Mouse (Mus musculus): ENCODE measurements around the gene Ugt1a6b.

Gene Ugt1a6b

DNA sequence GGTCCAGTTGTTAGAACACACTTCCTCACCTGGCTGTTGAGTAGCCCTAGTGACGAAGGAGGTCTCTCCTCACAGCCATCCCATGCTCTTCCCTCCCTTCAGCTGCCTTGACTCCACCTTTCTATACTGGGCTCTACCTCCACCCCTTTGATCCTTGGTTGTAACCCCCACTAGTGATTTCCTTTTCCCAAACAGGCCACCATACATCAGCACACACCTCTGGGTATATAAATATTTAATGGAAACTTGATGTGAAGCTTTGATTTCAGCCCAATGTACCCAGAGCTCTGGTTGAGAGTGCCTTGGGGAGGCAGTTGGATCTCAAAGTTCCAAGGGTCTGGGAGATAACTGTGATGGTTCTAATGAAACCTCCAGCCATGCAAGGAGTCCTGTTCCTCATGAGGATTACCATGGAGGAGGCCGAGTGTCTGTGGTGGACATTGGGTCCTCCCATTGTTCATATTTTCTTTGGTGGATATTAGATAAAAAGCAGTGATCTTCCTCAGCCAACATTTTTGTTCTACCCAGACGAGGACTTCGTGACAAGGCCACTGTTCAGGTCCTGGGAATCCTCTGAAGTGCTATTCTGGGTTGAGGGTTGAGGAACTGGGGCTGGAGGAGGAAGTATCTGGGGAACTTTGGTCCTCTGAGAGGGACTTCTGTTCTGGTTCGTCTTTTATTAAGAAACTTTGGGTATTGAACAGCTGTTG is 123.8 kb downstream of the Ugt1a6b start, which contains the start of gene Mroh2a:
Gene Mroh2a (plus strand): TSS at position 317 of the 710 bp plus-strand sequence.
- no peak for DNase-seq

DNA sequence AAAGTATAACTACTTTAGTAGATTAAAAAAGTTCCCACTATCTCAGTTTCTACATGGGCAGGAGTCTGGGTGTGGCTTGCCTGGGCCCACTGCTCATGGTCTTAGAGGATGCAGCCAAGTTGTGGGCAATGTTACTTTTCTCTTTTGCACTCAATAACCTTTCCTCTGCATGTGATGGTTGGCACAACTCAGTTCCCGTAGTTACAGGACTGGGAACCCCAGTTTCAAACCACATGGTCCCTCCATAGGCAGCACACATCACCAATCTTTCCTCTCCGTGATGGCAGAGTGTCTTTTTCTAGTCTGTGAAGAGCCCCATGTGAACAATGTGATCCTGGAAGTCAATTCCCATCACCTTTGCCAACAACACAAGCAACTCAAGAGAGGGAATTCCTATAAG is 124.4 kb downstream of the Ugt1a6b start:
- no peak for DNase-seq

DNA sequence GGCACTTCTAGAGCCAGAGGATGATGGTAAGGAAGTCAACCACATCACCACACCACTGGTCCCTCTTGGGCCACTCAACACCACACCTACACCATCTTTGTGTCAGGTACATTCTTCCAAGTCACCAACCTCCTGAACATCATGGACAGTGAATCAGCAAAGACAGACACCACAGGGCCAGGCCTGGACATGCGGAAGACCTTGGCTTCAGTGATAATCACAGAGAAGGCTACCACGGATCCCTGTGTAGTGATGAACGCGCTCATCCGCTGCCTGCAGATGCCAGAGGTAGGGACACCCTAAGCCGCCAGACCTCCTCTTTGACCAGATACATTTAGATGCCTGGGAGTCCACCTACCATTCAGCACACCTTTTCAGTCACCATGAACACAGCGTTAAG is 125.1 kb downstream of the Ugt1a6b start:
- no peak for DNase-seq

DNA sequence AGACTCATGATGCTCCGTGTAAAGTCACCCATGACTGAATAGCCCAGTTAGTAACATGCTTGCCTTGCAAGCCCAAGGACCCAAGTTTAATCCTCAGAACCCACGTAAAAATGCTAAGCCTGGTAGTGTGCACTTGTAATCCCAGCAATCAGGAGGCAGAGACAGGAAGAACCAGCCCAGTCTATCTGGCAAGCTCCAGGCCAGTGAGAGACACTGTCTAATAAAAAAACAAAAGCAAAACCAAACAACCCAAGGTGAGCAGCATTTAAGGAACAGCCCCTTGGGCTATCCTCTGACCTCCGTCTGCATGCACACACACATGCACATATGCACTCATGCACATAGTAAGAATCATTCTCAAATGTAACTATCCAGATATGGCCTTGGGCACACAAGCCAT is 126.5 kb downstream of the Ugt1a6b start:
- no peak for DNase-seq

DNA sequence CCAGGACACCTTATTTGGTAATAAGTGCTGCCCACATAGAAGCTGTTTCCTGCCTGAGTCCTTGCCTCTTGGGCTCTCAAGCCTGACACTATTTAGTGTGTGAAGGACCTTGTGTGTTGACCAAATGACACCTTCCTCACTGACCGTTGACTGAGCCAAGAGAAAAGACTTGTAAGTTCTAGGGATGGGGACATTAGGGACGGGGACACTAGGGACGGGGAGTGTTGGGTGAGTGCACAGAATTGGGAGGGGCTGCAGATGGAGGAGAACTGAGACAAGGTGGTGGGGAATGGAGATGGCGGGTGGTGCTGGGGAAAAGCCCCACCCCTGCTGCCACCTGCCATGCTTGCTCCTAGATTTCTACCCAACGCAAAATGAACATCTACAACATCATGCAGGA is 126.9 kb downstream of the Ugt1a6b start:
- DNase-seq = no peak

DNA sequence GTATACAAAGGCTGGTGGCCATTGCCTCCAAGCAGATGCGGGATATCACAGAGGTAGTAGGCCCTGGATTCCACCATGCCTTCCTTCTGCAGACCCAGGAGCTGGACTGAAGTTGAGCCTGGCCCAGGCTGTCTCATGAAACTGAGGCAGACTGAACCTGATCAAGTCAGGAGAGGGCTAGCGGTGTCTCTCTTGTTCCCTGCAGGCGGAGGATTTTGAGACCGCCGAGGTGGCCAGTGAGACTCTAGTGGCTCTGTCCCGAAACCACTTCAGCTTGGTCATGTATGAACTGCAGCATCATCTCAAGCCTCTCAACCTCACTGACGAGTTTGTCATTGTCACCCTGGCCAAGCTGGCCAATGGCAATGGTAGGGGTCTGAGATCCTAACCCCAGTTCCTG is 127.4 kb downstream of the Ugt1a6b start:
- DNase-seq = no peak

DNA sequence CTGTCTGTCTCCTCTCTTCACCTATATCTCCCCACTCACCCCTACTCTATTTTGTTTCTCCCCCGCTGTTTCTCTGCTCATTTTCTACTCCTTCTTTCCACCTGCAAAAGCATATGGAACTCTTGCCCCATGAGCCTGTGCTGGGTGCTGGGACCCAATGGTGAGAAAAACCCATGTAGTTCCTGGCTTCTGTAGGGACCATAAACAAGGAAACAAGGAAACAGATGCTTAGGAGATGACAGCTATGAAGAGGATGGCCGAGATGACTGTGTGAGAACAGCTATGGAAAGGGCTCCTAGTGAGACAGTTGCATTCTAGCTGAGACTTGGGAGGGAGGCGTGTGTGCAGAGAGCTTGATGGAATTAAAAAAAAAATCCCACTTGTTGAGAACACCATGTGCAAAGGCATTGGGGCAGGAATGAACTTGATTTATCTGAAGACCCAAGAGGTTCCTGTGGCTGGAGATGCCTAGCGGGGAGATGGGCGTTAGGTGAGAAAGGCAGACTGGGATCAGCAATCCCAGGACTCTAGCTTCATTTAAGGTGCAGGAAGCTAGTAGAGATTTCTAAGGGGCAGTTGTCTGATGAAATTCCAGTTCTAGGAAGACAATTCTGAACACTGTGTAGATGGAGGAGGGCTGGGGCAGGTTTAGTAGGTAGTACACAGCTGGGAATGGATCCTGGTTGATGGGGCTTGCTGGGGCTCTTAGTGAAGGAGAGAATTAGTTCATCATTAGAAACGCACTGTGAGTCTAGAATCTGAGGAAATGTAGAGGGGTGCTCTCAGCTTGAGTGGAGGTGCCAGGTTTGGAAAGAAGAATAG is 128.1 kb downstream of the Ugt1a6b start:
- DNase-seq = no peak

DNA sequence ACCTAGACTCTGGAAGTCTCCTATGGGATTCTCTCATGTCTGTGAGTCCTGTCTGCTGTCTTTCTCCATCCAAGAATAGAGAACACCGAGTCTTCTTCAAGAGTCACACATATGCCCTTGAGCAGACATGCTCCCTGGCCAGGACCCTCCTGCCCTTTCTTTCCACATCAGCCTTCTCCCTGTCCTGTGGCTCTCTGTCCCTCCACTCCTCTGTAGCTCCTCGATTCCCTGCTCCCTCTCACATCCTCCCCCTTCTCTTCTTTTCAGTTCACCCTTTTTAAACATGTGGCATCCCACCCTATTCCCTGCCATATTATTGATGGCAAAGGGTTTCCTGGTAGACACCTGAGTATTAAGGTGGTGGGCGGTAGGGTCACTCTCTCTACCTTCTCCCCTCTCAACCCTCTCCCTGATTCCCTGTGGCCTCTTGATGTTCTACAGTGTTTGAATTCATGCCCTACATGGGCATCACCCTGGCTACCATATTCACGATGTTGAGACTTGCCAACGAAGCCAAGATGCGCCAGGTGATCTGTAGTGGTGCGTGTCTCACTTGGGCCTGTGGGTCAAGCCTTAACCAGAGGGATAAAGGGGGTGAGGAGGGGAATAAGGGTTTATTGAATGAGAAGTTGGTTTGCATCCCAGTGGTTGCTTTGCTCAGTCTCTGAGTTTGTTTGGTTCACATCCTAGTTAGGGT is 128.9 kb downstream of the Ugt1a6b start:
- no peak for DNase-seq

DNA sequence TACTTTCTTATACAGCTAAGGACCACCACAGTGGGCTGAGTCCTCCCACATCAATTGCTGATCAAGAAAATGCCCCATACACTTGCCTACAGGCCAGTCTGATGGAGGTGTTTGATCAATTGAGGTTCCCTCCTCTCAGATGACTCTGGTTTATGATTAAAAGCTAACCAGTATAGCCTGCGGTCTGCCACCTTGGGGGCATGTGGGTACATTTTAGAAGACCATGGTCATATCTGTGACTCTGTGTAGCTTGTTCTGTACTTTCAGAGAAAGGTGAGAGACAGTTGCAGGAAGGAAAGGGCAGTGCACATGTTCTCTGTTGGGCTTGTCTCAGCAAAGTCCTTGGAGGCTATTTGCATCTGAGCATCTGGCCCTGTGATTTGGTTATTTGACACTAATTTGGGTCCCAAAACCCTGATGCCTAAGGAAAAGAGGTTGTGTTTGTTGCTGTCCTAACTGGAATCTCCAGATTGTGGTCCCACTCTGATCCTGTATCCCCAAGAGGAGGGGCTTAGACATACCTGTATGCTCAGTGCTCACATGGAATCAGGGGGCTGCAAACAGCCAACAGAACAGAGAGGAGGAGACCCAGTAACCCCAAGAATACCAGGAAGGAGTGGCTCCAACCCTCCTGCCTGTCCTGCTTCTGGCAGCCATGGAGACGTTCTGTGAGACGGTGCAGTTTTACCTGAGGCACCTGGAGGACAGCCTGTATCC is 129.8 kb downstream of the Ugt1a6b start:
- DNase-seq = no peak

DNA sequence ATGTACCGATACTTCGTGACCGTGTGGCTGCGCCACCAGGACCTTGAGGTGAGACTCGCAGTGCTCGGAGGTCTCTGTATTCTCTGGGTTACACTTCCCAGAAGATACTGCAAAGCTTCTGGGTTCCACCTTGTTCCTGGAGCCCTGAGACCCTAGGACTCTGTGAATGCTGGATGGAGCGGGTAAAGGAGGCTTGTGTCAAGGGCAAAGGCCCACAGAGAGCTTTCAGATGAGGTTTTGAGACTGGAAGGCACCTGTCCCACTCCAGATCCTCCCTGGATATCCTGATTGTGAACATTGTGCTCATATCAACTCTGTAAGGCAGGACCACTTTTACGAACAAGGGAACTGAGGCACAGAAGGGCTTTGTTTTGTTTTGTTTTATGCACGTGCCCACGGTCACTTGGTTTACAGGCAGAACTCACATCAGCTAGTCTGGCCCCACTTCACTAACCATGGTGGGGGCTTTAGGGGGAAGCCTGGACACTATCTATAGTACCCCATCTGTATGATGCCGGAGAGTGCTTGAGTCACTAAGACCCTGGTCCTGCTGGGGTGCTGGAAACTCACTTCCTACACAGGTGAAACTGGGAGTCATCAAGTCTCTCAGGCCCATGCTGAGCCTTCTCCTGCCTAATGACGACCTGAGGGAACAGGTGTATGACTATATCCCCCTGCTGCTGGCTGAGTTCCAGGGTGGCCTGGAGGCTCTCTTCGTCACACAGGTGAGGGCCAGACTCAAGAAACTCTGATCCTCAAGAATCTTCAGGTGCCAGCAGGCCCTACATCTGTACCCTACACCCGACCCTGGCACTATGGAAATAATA is 130.6 kb downstream of the Ugt1a6b start:
- DNase-seq = no peak

DNA sequence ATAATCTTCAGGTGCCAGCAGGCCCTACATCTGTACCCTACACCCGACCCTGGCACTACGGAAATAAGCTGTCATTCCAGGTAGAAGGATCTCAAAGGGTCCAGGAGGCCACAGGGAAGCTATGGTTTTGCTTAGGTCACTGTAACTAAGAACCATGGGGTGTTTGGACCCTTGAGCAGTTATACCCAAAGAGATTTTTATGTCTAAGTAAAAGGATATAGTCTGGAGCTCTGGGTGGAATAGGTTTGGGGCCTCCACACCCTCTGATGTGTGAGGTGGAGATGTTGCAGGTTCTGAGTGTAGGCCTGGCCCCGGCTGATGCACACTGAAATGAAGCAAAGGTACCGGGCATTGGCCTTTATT is 131.2 kb downstream of the Ugt1a6b start:
- DNase-seq = no peak

DNA sequence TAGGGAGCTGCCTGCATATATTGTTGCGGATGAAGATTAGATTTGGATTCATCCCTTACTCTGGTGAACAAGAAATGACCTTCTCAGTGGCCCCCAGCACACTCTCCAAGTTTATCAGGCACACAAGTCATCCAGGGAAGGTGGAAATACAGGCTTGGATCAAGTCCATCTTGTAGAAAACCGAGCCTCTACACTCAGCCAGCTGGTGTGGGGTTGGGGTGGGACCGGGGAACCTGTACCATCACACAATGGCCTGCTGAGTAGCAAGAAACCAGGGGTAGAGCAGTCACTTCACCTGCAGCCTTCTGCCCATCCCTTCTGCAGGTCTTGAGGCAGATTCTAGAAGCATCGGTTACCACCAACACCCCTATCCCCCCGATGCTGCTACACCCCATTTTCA is 131.6 kb downstream of the Ugt1a6b start:
- no peak for DNase-seq

DNA sequence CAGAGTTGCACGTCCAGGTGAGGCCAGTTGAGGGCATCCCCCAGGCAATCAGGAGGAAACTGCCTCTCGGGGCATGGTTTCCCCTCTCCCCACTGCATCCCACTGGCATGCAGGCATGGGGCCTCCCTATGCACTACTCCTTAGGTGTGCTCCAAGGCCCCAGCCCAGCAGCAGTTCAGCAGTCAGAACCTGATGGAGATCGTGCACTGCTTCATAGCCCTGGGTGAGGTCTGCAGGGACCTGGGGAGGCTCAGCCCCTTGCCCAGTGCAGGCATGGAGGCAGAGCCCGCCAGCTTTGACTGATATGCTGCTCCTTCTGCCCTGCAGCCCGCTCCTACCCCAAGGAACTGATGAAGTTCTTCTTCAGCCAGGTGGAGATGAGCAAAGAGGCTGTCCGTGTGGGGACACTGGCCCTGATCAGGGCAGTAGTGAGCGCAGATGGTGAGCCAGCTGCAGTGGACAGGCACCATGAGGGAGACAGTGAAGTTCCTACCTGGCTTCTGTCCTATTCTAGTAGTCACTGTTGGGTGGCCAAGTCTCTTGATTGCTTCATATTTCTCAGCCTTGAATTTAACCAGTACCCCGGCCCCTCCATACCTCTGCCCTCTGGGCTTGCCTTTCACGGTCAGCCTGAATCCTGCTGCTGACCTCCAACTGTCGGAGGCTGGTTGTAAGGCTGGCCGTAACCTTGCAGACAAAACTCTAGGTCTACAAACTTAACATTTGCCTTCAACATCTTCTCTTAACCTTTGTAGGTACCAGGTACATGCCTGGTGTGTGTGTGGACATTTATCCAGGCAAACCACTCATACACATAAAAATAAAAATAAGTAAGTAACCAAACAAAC is 132.2 kb downstream of the Ugt1a6b start:
- DNase-seq = no peak

DNA sequence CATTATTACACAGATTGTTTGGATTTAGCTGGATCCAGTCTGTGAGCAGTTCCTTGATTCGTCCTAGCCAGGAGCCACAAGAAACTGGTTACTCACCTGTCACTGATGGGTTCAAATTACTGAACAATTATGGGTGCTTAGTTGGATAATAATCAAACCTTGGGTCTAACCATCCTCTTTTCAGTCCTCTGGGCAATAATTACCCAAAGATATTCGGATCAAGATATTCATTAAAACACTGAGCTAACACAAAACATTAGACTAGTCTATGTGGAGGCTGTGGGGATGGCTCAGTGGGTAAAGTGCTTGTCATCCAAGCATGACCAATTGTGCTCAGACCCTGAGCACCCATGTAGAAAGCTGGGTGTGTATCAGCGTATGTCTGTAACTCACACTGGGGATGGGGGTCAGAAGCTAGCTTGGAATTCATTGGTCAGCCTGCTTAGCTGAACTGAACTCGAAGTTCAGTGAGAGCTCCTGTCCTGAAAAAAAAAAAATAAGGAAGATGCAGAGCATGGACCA is 132.9 kb downstream of the Ugt1a6b start:
- no peak for DNase-seq

DNA sequence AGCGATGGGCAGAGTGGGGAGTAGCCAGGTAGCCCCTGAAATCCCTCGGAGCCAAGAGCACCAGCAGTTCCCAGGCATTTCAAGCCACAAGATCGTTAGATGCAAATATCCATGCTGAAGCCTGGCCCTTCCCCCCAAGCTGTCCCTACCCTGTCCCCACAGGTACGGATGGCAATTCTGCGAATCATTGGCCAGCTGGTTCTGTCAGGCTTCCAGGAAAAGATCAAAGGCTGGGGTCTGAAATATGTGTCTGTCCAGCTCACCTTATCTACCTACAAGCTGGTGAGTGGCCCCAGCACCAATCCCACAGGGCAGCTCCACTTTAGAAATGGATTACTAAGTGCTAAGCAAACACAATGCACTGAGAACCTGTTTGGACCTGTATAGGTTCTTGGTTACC is 134.3 kb downstream of the Ugt1a6b start:
- DNase-seq = no peak

DNA sequence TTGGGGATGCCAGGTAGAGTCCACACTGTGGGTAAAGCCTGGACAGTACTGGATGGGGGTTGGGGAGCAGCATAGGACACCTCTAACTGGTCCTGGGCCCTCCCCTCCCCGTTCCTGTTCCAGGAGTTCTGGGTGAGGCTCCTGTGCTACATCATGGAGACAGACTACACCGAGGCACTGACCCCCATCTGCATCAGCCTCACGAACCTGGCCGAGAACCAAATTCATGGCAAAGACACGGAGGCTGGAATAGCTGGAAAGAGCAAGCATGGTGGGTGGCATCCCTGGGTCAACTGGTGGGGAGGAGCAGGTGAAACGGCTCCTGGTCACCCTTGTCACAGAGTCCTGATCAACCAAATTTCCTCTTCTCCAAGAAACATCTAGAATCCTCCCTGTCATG is 135.7 kb downstream of the Ugt1a6b start:
- DNase-seq = no peak

DNA sequence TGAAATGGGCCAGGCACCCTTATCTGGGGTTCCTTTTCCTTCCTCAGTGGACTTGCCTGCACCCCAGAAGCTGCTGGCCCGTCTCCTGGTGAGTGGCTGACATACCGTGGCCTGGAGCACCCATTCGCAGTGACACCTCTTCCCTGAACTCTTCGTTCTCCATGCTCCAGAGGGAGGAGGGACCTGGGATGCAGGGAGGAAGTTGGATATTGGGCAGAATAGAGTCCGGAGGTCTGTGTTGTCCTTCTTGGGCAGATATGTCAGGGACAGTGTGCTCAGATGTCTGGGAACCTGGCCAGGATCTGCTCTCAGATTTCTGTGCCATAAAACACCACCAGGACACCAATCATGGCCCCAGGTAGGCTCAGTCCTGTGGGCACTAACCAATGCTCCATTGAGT is 137.0 kb downstream of the Ugt1a6b start:
- no peak for DNase-seq

DNA sequence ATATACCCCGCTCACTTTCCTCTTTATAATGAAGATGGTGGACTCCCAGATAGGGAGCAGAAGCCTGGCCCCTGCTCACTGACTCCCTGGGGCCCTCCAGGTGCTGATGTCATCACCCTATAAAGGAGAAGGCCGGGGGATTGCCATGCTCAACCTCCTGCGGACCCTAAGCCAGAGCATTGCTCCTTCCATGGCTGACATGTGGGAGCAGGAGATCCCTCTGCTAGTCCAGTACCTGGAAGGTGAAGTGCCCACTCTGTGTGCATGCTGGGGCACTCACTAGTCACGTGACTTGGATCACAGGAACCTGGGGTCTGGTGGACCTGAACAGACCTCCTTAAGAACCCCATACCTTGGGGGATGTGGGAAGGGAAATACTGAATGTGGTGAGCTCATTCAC is 137.5 kb downstream of the Ugt1a6b start:
- no peak for DNase-seq

DNA sequence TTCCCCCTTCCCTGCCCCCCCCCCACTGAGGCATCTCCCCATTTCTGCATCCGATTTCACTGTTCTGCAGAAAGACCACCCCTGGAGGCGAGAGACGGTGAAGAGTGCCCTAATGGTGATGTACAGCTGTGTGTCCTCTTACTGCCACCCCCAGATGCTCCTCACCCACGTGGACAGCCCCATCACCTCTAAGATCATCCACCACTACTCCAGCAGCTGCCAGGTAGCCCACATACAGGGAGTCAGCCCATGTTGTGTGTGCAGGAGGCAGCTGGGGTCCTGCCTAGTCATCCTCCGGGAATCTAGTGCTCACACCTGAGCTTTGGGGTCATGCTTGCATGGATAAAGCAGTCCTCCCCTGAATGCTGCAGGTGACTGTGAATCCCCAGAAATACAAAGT is 140.8 kb downstream of the Ugt1a6b start:
- no peak for DNase-seq

DNA sequence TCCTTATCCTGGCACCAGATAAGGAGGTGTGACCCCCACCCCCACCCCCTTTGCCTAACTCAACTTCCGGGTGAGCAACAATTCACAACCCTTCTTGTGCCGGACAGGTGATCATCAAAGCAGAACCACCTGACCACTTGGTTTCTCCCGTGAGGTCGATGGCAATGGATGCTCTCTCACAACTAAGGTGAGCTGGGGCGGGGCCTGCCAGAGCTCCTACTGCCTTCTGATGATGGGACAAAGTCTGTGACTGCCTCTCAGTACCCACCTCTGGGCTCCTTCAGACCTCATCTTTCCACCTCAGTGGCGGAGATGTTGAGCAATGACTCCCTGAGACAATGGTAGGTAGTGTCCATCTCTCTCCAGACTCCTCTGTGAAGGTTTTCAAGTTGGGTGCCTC is 142.8 kb downstream of the Ugt1a6b start:
- DNase-seq = no peak

DNA sequence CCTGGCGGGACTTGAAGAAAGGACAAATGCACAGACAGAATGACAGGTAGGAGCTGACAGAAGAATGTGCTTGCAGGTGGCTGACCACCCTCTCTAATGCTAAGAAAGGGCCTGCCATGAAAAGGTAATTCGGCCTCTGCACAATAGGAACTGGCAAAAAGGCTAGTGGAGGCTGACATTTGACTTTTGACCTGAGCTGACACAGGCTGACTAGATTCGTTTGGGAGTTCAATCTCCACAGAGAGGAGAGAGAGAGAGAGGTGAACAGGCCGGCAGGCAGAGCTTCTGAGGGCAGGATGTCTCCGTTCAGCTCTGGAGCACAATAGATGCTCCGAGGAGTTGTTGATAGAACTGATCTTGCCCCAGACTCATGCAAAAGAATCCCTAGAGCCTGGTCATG is 143.3 kb downstream of the Ugt1a6b start:
- DNase-seq = no peak

Data from right cerebral cortex, adult 18-20 months (tissue).